Mouse (Mus musculus): ENCODE measurements around the gene Col25a1. TPM values are rescaled to one million over a fixed set of nuclear protein-coding genes. Genes with fewer than 3 reads are reported as not detected.

Gene Col25a1
- polyA plus RNA-seq, 1 experiment from 2014 or later = 2.3 TPM

- no peak for DNase-seq (ENCODE audit: extremely low spot score, low spot score)
- WGBS = 82% methylated on average over 7 of the region's 7 CpGs
- H3K27ac ChIP-seq = no peak overlapping the region
- H3K4me3 ChIP-seq = no peak overlapping the region
- no peaks in the 10 kb centered on the region for H3K27me3 ChIP-seq (ENCODE audit: poor library complexity, severe bottlenecking)
- no peaks in the 10 kb centered on the region for H3K4me1 ChIP-seq
- no peaks in the 10 kb centered on the region for H3K9me3 ChIP-seq
- H3K36me3 ChIP-seq (replicated peaks) = no peaks in the 10 kb centered on the region
These were observed 417.8 kb downstream of the Col25a1 start for GRCm38 (mm10) chr3:130549066-130549465.

GRCm38 (mm10) chr3:130556263-130556662, 425.0 kb downstream of the Col25a1 start:
- Histone ChIP-seq H3K27me3 (ENCODE audit: poor library complexity, severe bottlenecking) (no peaks in the 10 kb centered on the region), H3K36me3 (replicated peaks) (no peaks in the 10 kb centered on the region), H3K4me1 (no peaks in the 10 kb centered on the region), H3K27ac (no peak overlapping the region), H3K4me3 (no peak overlapping the region), H3K9me3 (no peaks in the 10 kb centered on the region)
- no peak for DNase-seq (ENCODE audit: extremely low spot score, low spot score)
- 69% methylated on average over 1 of the region's 1 CpGs for WGBS

GRCm38 (mm10) chr3:130565586-130565985, 434.3 kb downstream of the Col25a1 start:
- no peaks in the 10 kb centered on the region for H3K9me3 ChIP-seq
- H3K27me3 ChIP-seq (ENCODE audit: poor library complexity, severe bottlenecking) = no peaks in the 10 kb centered on the region
- no peak overlapping the region for H3K4me3 ChIP-seq
- no peak overlapping the region for H3K27ac ChIP-seq
- no peaks in the 10 kb centered on the region for H3K36me3 ChIP-seq (replicated peaks)
- no peaks in the 10 kb centered on the region for H3K4me1 ChIP-seq
- no peak for DNase-seq (ENCODE audit: extremely low spot score, low spot score)
- 94% methylated on average over 6 of the region's 6 CpGs for WGBS

GRCm38 (mm10) chr3:130568331-130569095, 437.2 kb downstream of the Col25a1 start:
- Histone ChIP-seq H3K4me1 (no peaks in the 10 kb centered on the region), H3K27me3 (ENCODE audit: poor library complexity, severe bottlenecking) (no peaks in the 10 kb centered on the region), H3K9me3 (no peaks in the 10 kb centered on the region), H3K4me3 (no peak overlapping the region), H3K27ac (no peak overlapping the region), H3K36me3 (replicated peaks) (no peaks in the 10 kb centered on the region)
- DNase-seq (ENCODE audit: extremely low spot score, low spot score) = no peak
- 87% methylated on average over 16 of the region's 16 CpGs for WGBS

GRCm38 (mm10) chr3:130573243-130573642, 441.9 kb downstream of the Col25a1 start:
- no peaks in the 10 kb centered on the region for H3K36me3 ChIP-seq (replicated peaks)
- H3K4me3 ChIP-seq = no peak overlapping the region
- H3K4me1 ChIP-seq = no peaks in the 10 kb centered on the region
- DNase-seq (ENCODE audit: extremely low spot score, low spot score) = no peak
- H3K9me3 ChIP-seq = no peaks in the 10 kb centered on the region
- WGBS = 76% methylated on average over 5 of the region's 5 CpGs
- H3K27ac ChIP-seq = no peak overlapping the region
- H3K27me3 ChIP-seq (ENCODE audit: poor library complexity, severe bottlenecking) = no peaks in the 10 kb centered on the region

GRCm38 (mm10) chr3:130574652-130575051, 443.4 kb downstream of the Col25a1 start:
- no peaks in the 10 kb centered on the region for H3K27me3 ChIP-seq (ENCODE audit: poor library complexity, severe bottlenecking)
- peaks cover 4% of the 10 kb centered on the region; the same call in 1 of the 2 replicates for H3K4me1 ChIP-seq
- no peaks in the 10 kb centered on the region for H3K9me3 ChIP-seq
- H3K36me3 ChIP-seq (replicated peaks) = no peaks in the 10 kb centered on the region
- no peak overlapping the region for H3K27ac ChIP-seq
- no peak overlapping the region for H3K4me3 ChIP-seq
- WGBS = 29% methylated on average over 5 of the region's 5 CpGs
- no peak for DNase-seq (ENCODE audit: extremely low spot score, low spot score)

GRCm38 (mm10) chr3:130576683-130577082, 445.4 kb downstream of the Col25a1 start:
- H3K9me3 ChIP-seq = no peaks in the 10 kb centered on the region
- no peaks in the 10 kb centered on the region for H3K36me3 ChIP-seq (replicated peaks)
- WGBS = 71% methylated on average over 6 of the region's 6 CpGs
- no peak overlapping the region for H3K27ac ChIP-seq
- H3K4me1 ChIP-seq = peaks cover 9% of the 10 kb centered on the region; the same call in 1 of the 2 replicates
- no peaks in the 10 kb centered on the region for H3K27me3 ChIP-seq (ENCODE audit: poor library complexity, severe bottlenecking)
- no peak overlapping the region for H3K4me3 ChIP-seq
- no peak for DNase-seq (ENCODE audit: extremely low spot score, low spot score)

- 72% methylated on average over 17 of the region's 17 CpGs for WGBS
- Histone ChIP-seq H3K4me1 (peaks cover 16% of the 10 kb centered on the region; the same call in 1 of the 2 replicates), H3K9me3 (no peaks in the 10 kb centered on the region), H3K36me3 (replicated peaks) (no peaks in the 10 kb centered on the region), H3K27me3 (ENCODE audit: poor library complexity, severe bottlenecking) (no peaks in the 10 kb centered on the region), H3K27ac (no peak overlapping the region), H3K4me3 (no peak overlapping the region)
- DNase-seq (ENCODE audit: extremely low spot score, low spot score) = no peak
These were observed 448.2 kb downstream of the Col25a1 start for GRCm38 (mm10) chr3:130579501-130579900.

- no peaks in the 10 kb centered on the region for H3K27me3 ChIP-seq (ENCODE audit: poor library complexity, severe bottlenecking)
- H3K4me3 ChIP-seq = no peak overlapping the region
- WGBS = 85% methylated on average over 2 of the region's 2 CpGs
- H3K9me3 ChIP-seq = no peaks in the 10 kb centered on the region
- peaks cover 16% of the 10 kb centered on the region; the same call in 1 of the 2 replicates for H3K4me1 ChIP-seq
- DNase-seq (ENCODE audit: extremely low spot score, low spot score) = no peak
- H3K27ac ChIP-seq = no peak overlapping the region
- no peaks in the 10 kb centered on the region for H3K36me3 ChIP-seq (replicated peaks)
These were observed 450.3 kb downstream of the Col25a1 start for GRCm38 (mm10) chr3:130581577-130581976.

GRCm38 (mm10) chr3:130582903-130583664, 451.8 kb downstream of the Col25a1 start:
- H3K27ac ChIP-seq = no peak overlapping the region
- WGBS = 86% methylated on average over 13 of the region's 13 CpGs

GRCm38 (mm10) chr3:130584007-130584406, 452.7 kb downstream of the Col25a1 start:
- H3K36me3 ChIP-seq (replicated peaks) = no peaks in the 10 kb centered on the region
- 85% methylated on average over 7 of the region's 7 CpGs for WGBS

More at GRCm38 (mm10) chr3:130582903-130583664, 451.8 kb downstream of the Col25a1 start:
- Histone ChIP-seq H3K4me3 (no peak overlapping the region), H3K36me3 (replicated peaks) (no peaks in the 10 kb centered on the region), H3K27me3 (ENCODE audit: poor library complexity, severe bottlenecking) (no peaks in the 10 kb centered on the region), H3K9me3 (no peaks in the 10 kb centered on the region), H3K4me1 (peaks cover 16% of the 10 kb centered on the region; the same call in 1 of the 2 replicates)
- no peak for DNase-seq (ENCODE audit: extremely low spot score, low spot score)

GRCm38 (mm10) chr3:130595050-130595449, 463.7 kb downstream of the Col25a1 start:
- Histone ChIP-seq H3K27me3 (ENCODE audit: poor library complexity, severe bottlenecking) (no peaks in the 10 kb centered on the region), H3K36me3 (replicated peaks) (no peaks in the 10 kb centered on the region), H3K4me1 (no peaks in the 10 kb centered on the region), H3K27ac (no peak overlapping the region), H3K9me3 (no peaks in the 10 kb centered on the region), H3K4me3 (no peak overlapping the region)
- 92% methylated on average over 8 of the region's 8 CpGs for whole genome bisulfite sequencing
- DNase-seq (ENCODE audit: extremely low spot score, low spot score) = no peak

More at GRCm38 (mm10) chr3:130584007-130584406, 452.7 kb downstream of the Col25a1 start:
- Histone ChIP-seq H3K4me1 (peaks cover 20% of the 10 kb centered on the region; the same call in 1 of the 2 replicates), H3K27me3 (ENCODE audit: poor library complexity, severe bottlenecking) (no peaks in the 10 kb centered on the region), H3K9me3 (no peaks in the 10 kb centered on the region), H3K27ac (no peak overlapping the region), H3K4me3 (no peak overlapping the region)
- no peak for DNase-seq (ENCODE audit: extremely low spot score, low spot score)

- H3K27ac ChIP-seq = no peak overlapping the region
- no peak overlapping the region for H3K4me3 ChIP-seq
- 84% methylated on average over 10 of the region's 10 CpGs for WGBS
- no peaks in the 10 kb centered on the region for H3K9me3 ChIP-seq
- no peaks in the 10 kb centered on the region for H3K27me3 ChIP-seq (ENCODE audit: poor library complexity, severe bottlenecking)
- no peaks in the 10 kb centered on the region for H3K4me1 ChIP-seq
- no peak for DNase-seq (ENCODE audit: extremely low spot score, low spot score)
- H3K36me3 ChIP-seq (replicated peaks) = no peaks in the 10 kb centered on the region
These were observed 470.2 kb downstream of the Col25a1 start for GRCm38 (mm10) chr3:130601491-130601890.
